Comparison of ENCODE assay signal across 20 mouse cellular contexts in genomic region chr17:29705881-29706280, GRCm38 (mm10). TPM values are rescaled to one million over a fixed set of nuclear protein-coding genes. Genes with fewer than 3 reads are reported as not detected.
DNase-seq lines count a peak whose midpoint lies in the region; ATAC-seq and TF ChIP-seq lines count a peak whose summit lies in the region.
"Had no signal": no experiment of that assay in that cellular context is flagged by ENCODE, and none has a peak within 500 bp of the region (broad histone marks: within the 10 kb centered on the region; RNA-seq: fewer than 3 reads in every experiment).

No protein-coding gene starts in this region.

- TF ChIP-seq CTCF in heart, adult 2 months (IDR thresholded peaks at IDR 0.05): no peak

- TF ChIP-seq EP300 in heart, adult 2 months (IDR thresholded peaks at IDR 0.05; ENCODE audit: insufficient read depth, low read depth, low read length): no peak

- peaks cover 46% of the 10 kb centered on the region for H3K4me1 ChIP-seq in heart, embryonic 15.5 days (replicated peaks)
- no peaks in the 10 kb centered on the region for H3K4me1 ChIP-seq in heart, adult 2 months (ENCODE audit: control insufficient read depth, insufficient read depth, low read length)

- no peaks in the 10 kb centered on the region for H3K79me2 ChIP-seq in heart, adult 2 months (replicated peaks; ENCODE audit: control insufficient read depth, insufficient read depth, low read length)

- H3K36me3 ChIP-seq in heart, embryonic 15.5 days: peaks cover 34% of the 10 kb centered on the region; the same call in 1 of the 2 replicates
- no peaks in the 10 kb centered on the region for H3K36me3 ChIP-seq in heart, adult 2 months (ENCODE audit: control insufficient read depth, insufficient read depth, low read length)

- H3K27me3 ChIP-seq in heart, embryonic 15.5 days: no peaks in the 10 kb centered on the region
- H3K27me3 ChIP-seq in heart, adult 2 months (ENCODE audit: control insufficient read depth, insufficient read depth, low read length): no peaks in the 10 kb centered on the region
- H3K27me3 ChIP-seq: CH12.LX; hindbrain, embryonic 15.5 days; Patski had no signal

- intact Hi-C loops in heart, adult 2 months (cut with DNase I): loop anchor here (1.0 kb wide), 1 partner anchor 177 kb away; no protein-coding TSS in a partner anchor

- no peak overlapping the region for H3K4me3 ChIP-seq in heart, embryonic 15.5 days
- no peak overlapping the region for H3K4me3 ChIP-seq in heart, adult 2 months
- H3K4me3 ChIP-seq: heart, embryonic 10.5 days; hindbrain, embryonic 15.5 days had no signal

- no peak overlapping the region for H3K4me2 ChIP-seq in heart, embryonic 15.5 days
- H3K4me2 ChIP-seq: hindbrain, embryonic 15.5 days had no signal

- 62% methylated on average over 5 of the region's 5 CpGs for WGBS in heart, embryonic 15.5 days
- 64% methylated on average over 5 of the region's 5 CpGs for WGBS in heart, adult 2 months

- TF ChIP-seq POLR2A in heart, adult 2 months (IDR thresholded peaks at IDR 0.05; ENCODE audit: insufficient read depth, low read depth, low read length): no peak

- 0 out of 2 replicates have a peak overlapping the region, but pooled peaks have one; percentile 8 for H3K9ac ChIP-seq in heart, embryonic 15.5 days
- H3K9ac ChIP-seq in heart, adult 2 months (ENCODE audit: low read depth, low read length): no peak overlapping the region
- H3K9ac ChIP-seq: hindbrain, embryonic 15.5 days had no signal

- H3K27ac ChIP-seq in heart, embryonic 15.5 days: no peak overlapping the region
- H3K27ac ChIP-seq in heart, adult 2 months: no peak overlapping the region
- H3K27ac ChIP-seq: heart, embryonic 10.5 days; hindbrain, embryonic 15.5 days had no signal

- DNase-seq in adrenal gland, postnatal 10 days: peak; percentile 67
- no peak for DNase-seq in adrenal gland, postnatal 4 days (ENCODE audit: low spot score in 2 of 2)
- DNase-seq in heart, adult 2 months: no peak
- peak; percentile 41 for DNase-seq in ovary, postnatal 36 days (ENCODE audit: low spot score)
- DNase-seq in ovary, postnatal 10 days (ENCODE audit: low spot score): no peak
- DNase-seq in layer of hippocampus, postnatal 10 days (ENCODE audit: low spot score in 2 of 2): no peak
- DNase-seq: cerebellum, adult 18-20 months; cerebellum, adult 9-11 months; cerebellum, postnatal 36 days; gastrocnemius, postnatal 36 days; heart, adult 11 months; heart, postnatal 36 days had no signal

- no peaks in the 10 kb centered on the region for H3K9me3 ChIP-seq in heart, embryonic 15.5 days (replicated peaks)
- H3K9me3 ChIP-seq: heart, embryonic 10.5 days; hindbrain, embryonic 15.5 days had no signal

- ATAC-seq in heart, embryonic 15.5 days (replicated peaks; ENCODE audit: insufficient number of reproducible peaks, insufficient read depth, low FRiP score, low read depth): no peak
- ATAC-seq: activated CD4-positive, CD25-positive, alpha-beta regulatory T cell, adult 4 months; forebrain, embryonic 14.5 days; intestine, embryonic 16.5 days; Patski had no signal

RNA-seq across cellular contexts. Expression of gene Ccdc167, which starts 11.0 kb away (rescaled TPM):
- 10 to 100 TPM; 12.7 to 17.2 TPM for total RNA-seq in adrenal gland, postnatal 10 days (2021)
- total RNA-seq in adrenal gland, postnatal 4 days (2021): 10 to 100 TPM; 18.2 to 19.3 TPM
- 10.3 and 12.5 TPM in 2 replicates for polyA plus RNA-seq in heart, embryonic 15.5 days (2015; fragmentation: Nextera tagmentation; extraction: Ambion mirVana)
- total RNA-seq in heart, adult 2 months (2021): 10 to 100 TPM; 11.4 to 11.8 TPM
- 6.9 and 11.1 TPM in 2 replicates for polyA plus RNA-seq in heart, adult 2 months (2012; rRNA removed)
- 10 to 100 TPM; 15.3 to 20.1 TPM for total RNA-seq in layer of hippocampus, postnatal 10 days (2021)

RNA-seq across cellular contexts. Expression of gene Cmtr1, which starts 45.5 kb away (rescaled TPM):
- total RNA-seq in adrenal gland, postnatal 10 days (2021): 10 to 100 TPM; 52.4 to 99.0 TPM
- total RNA-seq in adrenal gland, postnatal 4 days (2021): 100 to 1,000 TPM in 1 of 2 experiments, 10 to 100 TPM in 1; 99.2 to 101 TPM
- 78.3 and 88.5 TPM in 2 replicates for polyA plus RNA-seq in heart, embryonic 15.5 days (2015; fragmentation: Nextera tagmentation; extraction: Ambion mirVana)
- total RNA-seq in heart, adult 2 months (2021): 10 to 100 TPM; 51.6 to 65.4 TPM
- polyA plus RNA-seq in heart, adult 2 months (2012; rRNA removed): 24.0 and 42.2 TPM in 2 replicates
- 10 to 100 TPM; 86.9 to 93.1 TPM for total RNA-seq in layer of hippocampus, postnatal 10 days (2021)

Comparison
In these comparisons a context has a peak if more than half of its experiments do, and no peak if none do; other contexts are left out.
1. DNase-seq: peak in adrenal gland, postnatal 10 days (single experiment) and ovary, postnatal 36 days (single experiment); none in adrenal gland, postnatal 4 days (0 of 2), heart, adult 2 months (0 of 2), ovary, postnatal 10 days (single experiment) and layer of hippocampus, postnatal 10 days (0 of 2).